Mouse (Mus musculus) megakaryocyte, embryonic 14.5 days (primary cell): ENCODE results near the gene Tob1.

Source experiments
- FLI1 ChIP-seq: IDR thresholded peaks from 2 replicates; pipeline ENCODE4 v1.6.1; 2012; ENCODE audit warnings: low read length, inconsistent platforms, mixed read lengths
- GATA1 ChIP-seq: IDR thresholded peaks from 3 replicates; pipeline ENCODE4 v1.6.1; 2012; ENCODE audit warnings: mixed read lengths, low read length, inconsistent platforms, borderline replicate concordance

- TF ChIP-seq GATA1 (no peak), FLI1 (no peak)
Measured at GRCm38 (mm10) chr11:94246789-94247061, 35.5 kb downstream of the Tob1 start.
